Mouse (Mus musculus): Measurements from ENCODE around the gene Cntnap2. TPM values are rescaled to one million over a fixed set of nuclear protein-coding genes. Genes with fewer than 3 reads are reported as not detected.

Gene Cntnap2
- polyA plus RNA-seq, 1 experiment from 2014 or later, result 7.8 TPM

DNA sequence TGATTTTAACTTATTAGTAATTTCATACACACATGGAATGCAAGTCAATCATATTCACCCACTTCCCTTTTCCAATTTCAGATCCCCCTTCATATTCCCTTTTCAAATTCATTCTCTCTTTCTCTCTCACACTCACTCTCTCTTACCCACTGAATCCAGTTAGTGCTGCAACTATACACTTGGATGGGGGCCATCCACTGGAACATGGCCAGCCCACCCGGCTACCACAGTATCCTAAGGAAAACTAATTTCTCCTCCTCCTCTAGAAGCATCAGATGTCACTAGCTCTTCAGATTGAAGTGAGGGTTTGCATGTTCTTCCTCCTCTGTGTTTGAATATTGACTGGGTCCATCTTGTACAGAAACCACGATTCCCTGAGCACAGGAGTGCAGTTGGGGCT, 1827.1 kb downstream of the Cntnap2 start:
- WGBS, result 89% methylated on average over 2 of the region's 2 CpGs
- no peaks in the 10 kb centered on the region for H3K9me3 ChIP-seq
- no peaks in the 10 kb centered on the region for H3K4me1 ChIP-seq
- no peak for DNase-seq (ENCODE audit: low spot score)
- no peak overlapping the region for H3K4me3 ChIP-seq
- no peaks in the 10 kb centered on the region for H3K36me3 ChIP-seq (replicated peaks)
- no peaks in the 10 kb centered on the region for H3K27me3 ChIP-seq (replicated peaks; ENCODE audit: low read depth, poor library complexity, severe bottlenecking)
- H3K27ac ChIP-seq (replicated peaks), result no peak overlapping the region

DNA sequence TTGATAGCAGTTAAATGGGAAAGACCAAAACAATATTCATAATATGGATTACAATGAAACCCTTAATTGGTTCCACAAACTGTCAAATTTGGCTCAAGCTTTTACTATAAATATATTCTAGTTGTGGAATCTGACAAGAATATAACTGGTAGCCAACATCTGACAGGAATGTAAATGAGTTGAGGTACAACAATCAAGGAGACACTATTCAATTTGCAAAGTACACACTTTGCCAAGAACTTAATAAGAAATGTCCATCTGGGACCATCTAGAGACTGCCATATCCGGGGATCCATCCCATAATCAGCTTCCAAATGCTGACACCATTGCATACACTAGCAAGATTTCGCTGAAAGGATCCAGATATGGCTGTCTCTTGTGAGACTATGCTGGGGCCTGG, 1850.0 kb downstream of the Cntnap2 start:
- Histone ChIP-seq H3K27ac (replicated peaks) (no peak overlapping the region), H3K27me3 (replicated peaks; ENCODE audit: low read depth, poor library complexity, severe bottlenecking) (no peaks in the 10 kb centered on the region), H3K36me3 (replicated peaks) (no peaks in the 10 kb centered on the region), H3K4me1 (no peaks in the 10 kb centered on the region), H3K4me3 (no peak overlapping the region), H3K9me3 (no peaks in the 10 kb centered on the region)
- no peak for DNase-seq (ENCODE audit: low spot score)
- WGBS, result 90% methylated on average over 2 of the region's 2 CpGs

GRCm38 (mm10) chr6:46918701-46919274, 1859.6 kb downstream of the Cntnap2 start:
- no peak overlapping the region for H3K4me3 ChIP-seq
- no peaks in the 10 kb centered on the region for H3K27me3 ChIP-seq (replicated peaks; ENCODE audit: low read depth, poor library complexity, severe bottlenecking)
- H3K4me1 ChIP-seq, result no peaks in the 10 kb centered on the region
- no peaks in the 10 kb centered on the region for H3K36me3 ChIP-seq (replicated peaks)
- no peak for DNase-seq (ENCODE audit: low spot score)
- no peaks in the 10 kb centered on the region for H3K9me3 ChIP-seq
- no peak overlapping the region for H3K27ac ChIP-seq (replicated peaks)
- 81% methylated on average over 8 of the region's 8 CpGs for WGBS

DNA sequence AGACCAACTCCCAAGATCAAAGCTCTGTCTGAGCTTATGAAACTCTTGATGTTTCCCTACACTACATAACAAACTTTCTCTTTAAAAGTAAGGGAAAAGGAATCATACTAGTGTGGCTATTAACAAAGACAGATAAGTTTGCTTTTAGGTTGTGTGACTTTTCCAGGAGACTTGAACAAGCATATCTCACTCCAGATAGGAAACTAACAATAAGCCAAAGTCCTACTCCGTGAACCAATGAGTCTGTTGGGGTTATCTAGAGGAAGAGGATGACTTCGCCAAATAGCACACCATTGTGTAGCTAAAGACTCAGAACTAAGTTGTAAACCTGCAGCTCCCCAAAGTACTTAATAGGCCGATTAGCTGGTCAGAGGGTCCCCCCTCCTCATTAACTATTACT, 1860.8 kb downstream of the Cntnap2 start:
- DNase-seq (ENCODE audit: low spot score), result no peak
- 84% methylated on average over 3 of the region's 3 CpGs for WGBS
- H3K27me3 ChIP-seq (replicated peaks; ENCODE audit: low read depth, poor library complexity, severe bottlenecking), result no peaks in the 10 kb centered on the region
- H3K27ac ChIP-seq (replicated peaks), result no peak overlapping the region
- no peaks in the 10 kb centered on the region for H3K9me3 ChIP-seq
- no peak overlapping the region for H3K4me3 ChIP-seq
- no peaks in the 10 kb centered on the region for H3K36me3 ChIP-seq (replicated peaks)
- no peaks in the 10 kb centered on the region for H3K4me1 ChIP-seq

GRCm38 (mm10) chr6:46924709-46925108, 1865.6 kb downstream of the Cntnap2 start:
- H3K9me3 ChIP-seq, result no peaks in the 10 kb centered on the region
- no peaks in the 10 kb centered on the region for H3K36me3 ChIP-seq (replicated peaks)
- 73% methylated on average over 7 of the region's 7 CpGs for WGBS
- H3K27me3 ChIP-seq (replicated peaks; ENCODE audit: low read depth, poor library complexity, severe bottlenecking), result no peaks in the 10 kb centered on the region
- no peak overlapping the region for H3K4me3 ChIP-seq
- no peak overlapping the region for H3K27ac ChIP-seq (replicated peaks)
- no peaks in the 10 kb centered on the region for H3K4me1 ChIP-seq
- no peak for DNase-seq (ENCODE audit: low spot score)

GRCm38 (mm10) chr6:46945703-46946102, 1886.5 kb downstream of the Cntnap2 start:
- 65% methylated on average over 4 of the region's 4 CpGs for WGBS
- Histone ChIP-seq H3K4me3 (no peak overlapping the region), H3K9me3 (no peaks in the 10 kb centered on the region), H3K4me1 (no peaks in the 10 kb centered on the region), H3K27me3 (replicated peaks; ENCODE audit: low read depth, poor library complexity, severe bottlenecking) (no peaks in the 10 kb centered on the region), H3K27ac (replicated peaks) (no peak overlapping the region), H3K36me3 (replicated peaks) (no peaks in the 10 kb centered on the region)
- no peak for DNase-seq (ENCODE audit: low spot score)

DNA sequence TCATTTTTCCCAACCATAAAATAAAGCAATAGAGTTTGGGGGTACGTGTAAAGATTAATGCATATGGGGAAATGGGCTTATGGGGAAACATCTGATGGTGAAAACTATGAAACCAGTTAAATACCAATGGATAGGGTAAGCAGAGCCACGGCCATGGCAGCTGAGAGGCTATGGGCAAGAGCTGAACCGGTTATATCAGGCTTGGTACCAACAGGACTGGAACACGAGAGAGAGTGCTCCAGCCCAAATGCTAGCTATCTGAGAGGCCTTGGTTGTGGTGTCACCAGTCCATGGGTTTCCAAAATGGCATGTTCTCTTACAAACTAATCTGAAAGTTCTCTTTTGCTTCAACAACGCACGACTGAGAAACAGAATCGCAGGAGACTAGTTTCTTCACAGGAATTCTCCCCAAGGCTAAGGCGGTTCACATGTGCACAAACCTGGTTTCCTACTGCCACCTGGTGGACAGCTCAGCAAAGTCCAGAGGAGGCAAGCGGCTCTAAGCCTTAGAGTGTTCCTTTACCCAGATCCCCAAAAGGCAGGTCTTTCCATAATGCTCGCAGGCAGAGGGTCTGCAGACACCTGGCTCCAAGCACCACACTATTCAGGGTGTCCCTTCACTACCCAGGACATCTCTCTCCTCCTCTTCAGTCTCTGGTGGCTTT, 1902.0 kb downstream of the Cntnap2 start:
- H3K4me3 ChIP-seq, result no peak overlapping the region
- H3K27ac ChIP-seq (replicated peaks), result no peak overlapping the region
- H3K4me1 ChIP-seq, result no peaks in the 10 kb centered on the region
- DNase-seq (ENCODE audit: low spot score), result peak; percentile 82
- H3K36me3 ChIP-seq (replicated peaks), result no peaks in the 10 kb centered on the region
- no peaks in the 10 kb centered on the region for H3K27me3 ChIP-seq (replicated peaks; ENCODE audit: low read depth, poor library complexity, severe bottlenecking)
- no peaks in the 10 kb centered on the region for H3K9me3 ChIP-seq
- 33% methylated on average over 10 of the region's 10 CpGs for WGBS

GRCm38 (mm10) chr6:46963261-46963660, 1904.1 kb downstream of the Cntnap2 start:
- H3K27me3 ChIP-seq (replicated peaks; ENCODE audit: low read depth, poor library complexity, severe bottlenecking), result no peaks in the 10 kb centered on the region
- no peak overlapping the region for H3K27ac ChIP-seq (replicated peaks)
- no peaks in the 10 kb centered on the region for H3K9me3 ChIP-seq
- H3K4me3 ChIP-seq, result no peak overlapping the region
- no peaks in the 10 kb centered on the region for H3K36me3 ChIP-seq (replicated peaks)
- no peaks in the 10 kb centered on the region for H3K4me1 ChIP-seq
- DNase-seq (ENCODE audit: low spot score), result no peak
- 80% methylated on average over 2 of the region's 2 CpGs for whole genome bisulfite sequencing

DNA sequence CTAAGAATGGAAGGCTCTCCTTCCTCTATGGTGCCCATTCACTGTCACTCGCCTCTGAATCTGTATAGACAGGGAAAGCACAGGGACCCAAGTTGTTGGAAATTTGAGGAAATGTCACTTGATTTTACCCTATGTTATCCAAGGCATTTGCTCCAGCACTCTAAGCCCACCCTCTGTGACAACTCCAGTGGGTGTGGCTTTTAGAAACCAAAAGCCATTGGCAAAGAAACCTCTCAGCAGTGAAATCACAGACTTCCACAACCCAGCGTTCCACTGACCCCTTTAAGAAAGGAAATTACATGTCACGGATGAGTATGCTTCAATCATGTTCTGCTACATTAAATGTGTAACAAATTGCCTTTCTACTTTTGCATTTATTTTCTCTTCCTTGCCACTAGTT, 1904.5 kb downstream of the Cntnap2 start:
- Histone ChIP-seq H3K4me3 (no peak overlapping the region), H3K9me3 (no peaks in the 10 kb centered on the region), H3K36me3 (replicated peaks) (no peaks in the 10 kb centered on the region), H3K27me3 (replicated peaks; ENCODE audit: low read depth, poor library complexity, severe bottlenecking) (no peaks in the 10 kb centered on the region), H3K4me1 (no peaks in the 10 kb centered on the region), H3K27ac (replicated peaks) (no peak overlapping the region)
- DNase-seq (ENCODE audit: low spot score), result no peak
- 75% methylated on average over 3 of the region's 3 CpGs for WGBS

- Histone ChIP-seq H3K36me3 (replicated peaks) (no peaks in the 10 kb centered on the region), H3K4me3 (no peak overlapping the region), H3K27me3 (replicated peaks; ENCODE audit: low read depth, poor library complexity, severe bottlenecking) (no peaks in the 10 kb centered on the region), H3K4me1 (no peaks in the 10 kb centered on the region), H3K27ac (replicated peaks) (no peak overlapping the region), H3K9me3 (no peaks in the 10 kb centered on the region)
- no peak for DNase-seq (ENCODE audit: low spot score)
- 83% methylated on average over 2 of the region's 2 CpGs for WGBS
Measured at GRCm38 (mm10) chr6:46972640-46973039, 1913.5 kb downstream of the Cntnap2 start.

DNA sequence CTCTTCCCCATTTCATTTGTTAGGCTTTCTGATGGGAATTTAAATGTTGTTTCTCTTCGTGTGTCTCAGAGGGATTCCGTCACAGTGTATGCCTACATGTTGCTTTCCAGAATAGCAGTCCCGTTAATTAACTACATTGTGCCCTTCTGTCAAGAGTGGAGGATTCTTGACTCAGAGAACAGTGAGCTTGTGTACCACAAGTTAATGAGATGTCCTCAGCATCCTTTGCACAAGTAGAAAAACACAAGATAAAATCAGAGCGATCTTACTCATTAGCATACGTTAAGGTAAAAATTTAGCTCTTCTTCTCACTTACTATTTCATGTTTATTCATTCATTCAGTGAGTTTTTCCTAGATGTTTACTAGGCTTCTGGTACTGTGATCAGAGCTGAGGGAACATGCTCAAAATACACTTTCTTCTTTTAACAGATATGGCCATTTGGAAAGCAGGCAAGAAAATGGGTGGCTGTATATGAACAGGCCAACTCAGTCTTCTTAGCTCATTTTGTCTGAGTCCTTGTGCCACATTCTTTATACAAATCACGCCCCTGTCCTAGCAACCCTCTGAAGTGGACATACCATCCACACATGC, 1936.9 kb downstream of the Cntnap2 start:
- DNase-seq (ENCODE audit: low spot score), result no peak
- Histone ChIP-seq H3K9me3 (no peaks in the 10 kb centered on the region), H3K27me3 (replicated peaks; ENCODE audit: low read depth, poor library complexity, severe bottlenecking) (no peaks in the 10 kb centered on the region), H3K4me1 (no peaks in the 10 kb centered on the region), H3K36me3 (replicated peaks) (no peaks in the 10 kb centered on the region), H3K4me3 (no peak overlapping the region), H3K27ac (replicated peaks) (no peak overlapping the region)
- 87% methylated on average over 6 of the region's 6 CpGs for WGBS

- 85% methylated on average over 3 of the region's 3 CpGs for whole genome bisulfite sequencing
- no peak for DNase-seq (ENCODE audit: low spot score)
- H3K9me3 ChIP-seq, result no peaks in the 10 kb centered on the region
- no peak overlapping the region for H3K27ac ChIP-seq (replicated peaks)
- no peak overlapping the region for H3K4me3 ChIP-seq
- H3K27me3 ChIP-seq (replicated peaks; ENCODE audit: low read depth, poor library complexity, severe bottlenecking), result no peaks in the 10 kb centered on the region
- H3K36me3 ChIP-seq (replicated peaks), result no peaks in the 10 kb centered on the region
- H3K4me1 ChIP-seq, result no peaks in the 10 kb centered on the region
Measured at GRCm38 (mm10) chr6:47004430-47004829, 1945.3 kb downstream of the Cntnap2 start.

GRCm38 (mm10) chr6:47012933-47013332, 1953.8 kb downstream of the Cntnap2 start:
- Histone ChIP-seq H3K27ac (replicated peaks) (no peak overlapping the region), H3K4me3 (no peak overlapping the region), H3K4me1 (no peaks in the 10 kb centered on the region), H3K36me3 (replicated peaks) (no peaks in the 10 kb centered on the region), H3K9me3 (no peaks in the 10 kb centered on the region), H3K27me3 (replicated peaks; ENCODE audit: low read depth, poor library complexity, severe bottlenecking) (no peaks in the 10 kb centered on the region)
- 88% methylated on average over 4 of the region's 4 CpGs for WGBS
- DNase-seq (ENCODE audit: low spot score), result no peak
